Mouse (Mus musculus) embryonic facial prominence, embryonic 14.5 days (tissue): ENCODE measurements at regions not wholly inside any gene's neighbourhood (a gene's known extent, or its start where the extent isn't known, plus 50 kb on each side); places are given as distances from the start of the nearest gene placed in this dataset.

ENCODE experiments used
- ATAC-seq: fragments of 200-750 bp; cut with Nextera tagmentation; 2 replicates; pipeline ENCODE4 v1.8.0; 2017; ENCODE audit warnings: low read depth, moderate number of reproducible peaks, moderate TSS enrichment
- DNase-seq: peaks from one replicate; pipeline ENCODE4 v3.0.0-alpha.2; 2015; ENCODE audit warnings: low spot score
- H3K27ac ChIP-seq: fragments of 300-500 bp; sonication (generic); replicated peaks from 2 replicates; pipeline ENCODE4 v1.5.1; 2014; ENCODE audit warnings: low read depth, mild to moderate bottlenecking, low read length, moderate library complexity
- H3K27me3 ChIP-seq: fragments of 300-500 bp; sonication (generic); replicated peaks from 2 replicates; pipeline ENCODE4 v1.6.1; 2014; ENCODE audit warnings: low read length; ENCODE audit not compliant: control insufficient read depth, insufficient read depth
- H3K36me3 ChIP-seq: fragments of 300-500 bp; sonication (generic); 2 replicates; pipeline ENCODE4 v1.6.1; 2014; ENCODE audit warnings: low read length, mixed read lengths; ENCODE audit not compliant: control insufficient read depth, insufficient read depth
- H3K4me1 ChIP-seq: fragments of 300-500 bp; sonication (generic); 2 replicates; pipeline ENCODE4 v1.6.1; 2014; ENCODE audit warnings: antibody characterized with exemption, low read length; ENCODE audit not compliant: control insufficient read depth, insufficient read depth
- H3K4me2 ChIP-seq: fragments of 300-500 bp; sonication (generic); 2 replicates; pipeline ENCODE4 v1.6.1; 2014; ENCODE audit warnings: low read depth, mild to moderate bottlenecking, low read length, moderate library complexity, mixed read lengths
- H3K4me3 ChIP-seq: fragments of 300-500 bp; sonication (generic); 2 replicates; pipeline ENCODE4 v1.5.1; 2014; ENCODE audit warnings: low read depth, mild to moderate bottlenecking, low read length
- H3K9ac ChIP-seq: fragments of 300-500 bp; sonication (generic); 2 replicates; pipeline ENCODE4 v1.6.1; 2014; ENCODE audit warnings: low read depth, mild to moderate bottlenecking, low read length, moderate library complexity, mixed read lengths
- H3K9me3 ChIP-seq: fragments of 300-500 bp; sonication (generic); 2 replicates; pipeline ENCODE4 v1.6.1; 2016; ENCODE audit warnings: low read length; ENCODE audit not compliant: control insufficient read depth
- WGBS: fragments of 180-500 bp; shearing (Covaris S2); extraction: QIAGEN DNeasy Blood & Tissue Kit; methylation state at CpG from one replicate; pipeline ENCODE4 v1.1.7; 2014; 5-methylcytosine and 5-hydroxymethylcytosine counted together

GRCm38 (mm10) chr2:131769656-131770210 is 89.8 kb downstream of the Erv3 start:
- ATAC-seq, result no peak
- no peak overlapping the region for H3K27ac ChIP-seq
- 82% methylated on average over 9 of the region's 9 CpGs for WGBS
- H3K9ac ChIP-seq, result no peak overlapping the region
- no peaks in the 10 kb centered on the region for H3K9me3 ChIP-seq
- no peaks in the 10 kb centered on the region; the same call in 1 of the 2 replicates for H3K4me1 ChIP-seq
- no peaks in the 10 kb centered on the region for H3K36me3 ChIP-seq
- no peak overlapping the region for H3K4me2 ChIP-seq
- no peaks in the 10 kb centered on the region for H3K27me3 ChIP-seq
- H3K4me3 ChIP-seq, result no peak overlapping the region
- DNase-seq, result no peak

GRCm38 (mm10) chr2:131766500-131766899 is 93.0 kb downstream of the Erv3 start:
- Histone ChIP-seq H3K9ac (no peak overlapping the region), H3K27ac (no peak overlapping the region), H3K9me3 (no peaks in the 10 kb centered on the region), H3K36me3 (no peaks in the 10 kb centered on the region), H3K4me1 (no peaks in the 10 kb centered on the region), H3K4me3 (no peak overlapping the region), H3K27me3 (no peaks in the 10 kb centered on the region), H3K4me2 (no peak overlapping the region)
- ATAC-seq (no peak), DNase-seq (no peak)
- WGBS, result 93% methylated on average over 9 of the region's 9 CpGs

GRCm38 (mm10) chr2:131761507-131761906 is 98.0 kb downstream of the Erv3 start:
- no peaks in the 10 kb centered on the region for H3K9me3 ChIP-seq
- WGBS, result 75% methylated on average over 2 of the region's 2 CpGs
- no peak overlapping the region for H3K27ac ChIP-seq
- ATAC-seq, result no peak
- no peak overlapping the region for H3K4me2 ChIP-seq
- DNase-seq, result no peak
- H3K9ac ChIP-seq, result no peak overlapping the region
- no peak overlapping the region for H3K4me3 ChIP-seq
- H3K27me3 ChIP-seq, result no peaks in the 10 kb centered on the region
- no peaks in the 10 kb centered on the region for H3K36me3 ChIP-seq
- H3K4me1 ChIP-seq, result no peaks in the 10 kb centered on the region

DNA sequence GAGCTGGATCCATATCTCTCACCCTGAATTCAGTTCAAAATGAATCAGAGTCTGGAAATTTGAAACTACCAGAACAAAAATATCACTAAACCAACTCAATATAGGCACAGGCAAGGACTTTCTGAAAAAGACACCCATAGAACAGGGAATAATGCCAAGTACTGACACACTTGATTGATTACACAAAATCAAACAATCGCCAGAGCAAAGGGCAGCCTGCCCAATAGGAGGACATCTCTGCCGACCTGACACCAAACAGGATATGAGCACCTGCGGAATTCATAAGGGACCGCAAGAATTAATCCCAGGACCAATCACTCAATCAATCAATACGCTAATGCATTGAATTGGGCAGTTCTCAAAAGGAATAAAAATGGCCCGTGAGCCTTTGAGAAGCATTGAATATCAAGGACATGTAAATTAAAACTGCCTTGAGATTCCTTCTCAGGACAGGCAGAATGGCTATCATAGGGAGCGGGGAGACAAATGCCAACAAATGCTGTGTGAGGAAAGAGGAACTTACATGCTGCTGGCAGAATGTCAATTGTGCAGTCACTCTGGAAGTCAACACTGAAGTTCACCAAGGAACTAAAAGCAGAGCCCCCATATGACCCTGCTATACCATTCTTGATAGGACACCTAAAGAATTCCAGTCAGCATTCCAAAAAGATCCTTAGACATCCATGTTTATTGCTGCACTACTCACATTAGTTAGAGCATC is 102.2 kb downstream of the Erv3 start:
- Histone ChIP-seq H3K27ac (no peak overlapping the region), H3K4me1 (no peaks in the 10 kb centered on the region), H3K27me3 (no peaks in the 10 kb centered on the region), H3K9ac (no peak overlapping the region), H3K9me3 (no peaks in the 10 kb centered on the region), H3K36me3 (no peaks in the 10 kb centered on the region), H3K4me3 (no peak overlapping the region), H3K4me2 (no peak overlapping the region)
- ATAC-seq (no peak), DNase-seq (no peak)
- WGBS, result 80% methylated on average over 7 of the region's 7 CpGs

DNA sequence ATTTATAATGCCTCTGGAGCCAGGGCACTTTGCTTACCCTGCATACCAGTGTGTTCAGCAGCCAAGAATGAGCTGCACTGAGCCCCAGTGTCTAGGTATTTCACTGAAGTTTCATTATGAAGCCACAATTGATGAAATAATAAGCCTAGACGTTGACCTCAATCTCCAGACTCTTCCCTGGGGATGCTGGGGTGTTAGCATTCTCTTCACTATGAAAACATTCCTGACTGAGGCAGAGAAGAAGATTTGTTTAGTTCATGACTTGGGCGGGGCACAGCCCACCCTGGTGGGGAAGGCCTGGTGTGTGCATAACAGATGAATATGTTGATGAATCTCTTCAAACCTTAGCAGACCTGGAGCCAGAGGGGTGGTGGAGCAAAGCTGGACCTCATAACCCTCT is 104.4 kb downstream of the Erv3 start:
- DNase-seq (no peak), ATAC-seq (no peak)
- Histone ChIP-seq H3K4me2 (no peak overlapping the region), H3K27me3 (no peaks in the 10 kb centered on the region), H3K27ac (no peak overlapping the region), H3K4me1 (no peaks in the 10 kb centered on the region), H3K36me3 (no peaks in the 10 kb centered on the region), H3K4me3 (no peak overlapping the region), H3K9ac (no peak overlapping the region), H3K9me3 (no peaks in the 10 kb centered on the region)
- WGBS, result 51% methylated on average over 2 of the region's 2 CpGs

GRCm38 (mm10) chr2:131753436-131753835 is 106.1 kb downstream of the Erv3 start:
- no peaks in the 10 kb centered on the region for H3K36me3 ChIP-seq
- H3K9me3 ChIP-seq, result no peaks in the 10 kb centered on the region
- no peak overlapping the region for H3K4me2 ChIP-seq
- no peak overlapping the region for H3K4me3 ChIP-seq
- no peaks in the 10 kb centered on the region for H3K4me1 ChIP-seq
- H3K27me3 ChIP-seq, result no peaks in the 10 kb centered on the region
- DNase-seq (no peak), ATAC-seq (no peak)
- H3K9ac ChIP-seq, result no peak overlapping the region
- H3K27ac ChIP-seq, result no peak overlapping the region
- 67% methylated on average over 2 of the region's 2 CpGs for WGBS

- Histone ChIP-seq H3K27me3 (no peaks in the 10 kb centered on the region), H3K9me3 (no peaks in the 10 kb centered on the region), H3K4me3 (no peak overlapping the region), H3K9ac (no peak overlapping the region), H3K36me3 (no peaks in the 10 kb centered on the region), H3K27ac (no peak overlapping the region), H3K4me1 (no peaks in the 10 kb centered on the region), H3K4me2 (no peak overlapping the region)
- ATAC-seq (no peak), DNase-seq (no peak)
- 79% methylated on average over 5 of the region's 6 CpGs for WGBS
Observed at GRCm38 (mm10) chr2:131750679-131751078, 108.9 kb downstream of the Erv3 start.

- no peak overlapping the region for H3K4me3 ChIP-seq
- 71% methylated on average over 4 of the region's 4 CpGs for WGBS
Observed at GRCm38 (mm10) chr2:131750206-131750605, 109.3 kb downstream of the Erv3 start.

GRCm38 (mm10) chr2:131749746-131750145 is 109.8 kb downstream of the Erv3 start:
- Histone ChIP-seq H3K36me3 (no peaks in the 10 kb centered on the region), H3K4me2 (no peak overlapping the region), H3K4me3 (no peak overlapping the region), H3K27me3 (no peaks in the 10 kb centered on the region), H3K4me1 (no peaks in the 10 kb centered on the region), H3K27ac (no peak overlapping the region), H3K9me3 (no peaks in the 10 kb centered on the region), H3K9ac (no peak overlapping the region)
- 71% methylated on average over 3 of the region's 3 CpGs for WGBS
- DNase-seq (no peak), ATAC-seq (no peak)

More at GRCm38 (mm10) chr2:131750206-131750605, 109.3 kb downstream of the Erv3 start:
- H3K4me2 ChIP-seq, result no peak overlapping the region
- no peaks in the 10 kb centered on the region for H3K9me3 ChIP-seq
- DNase-seq, result no peak
- H3K27me3 ChIP-seq, result no peaks in the 10 kb centered on the region
- no peak overlapping the region for H3K27ac ChIP-seq
- H3K36me3 ChIP-seq, result no peaks in the 10 kb centered on the region
- no peak overlapping the region for H3K9ac ChIP-seq
- no peak for ATAC-seq
- no peaks in the 10 kb centered on the region for H3K4me1 ChIP-seq
